Mouse (Mus musculus) mouse trophoblast stem cell (cell line): ENCODE measurements around the gene Afg1l.

ENCODE experiments used
- in situ Hi-C, 2 experiments: fragments of 300-500 bp; cut with MseI, MboI; formaldehyde crosslinking; loops; 2 replicates in 1 of 2; 3 replicates in 1 of 2; pipeline ENCODE4 v1.15.1; 2025

Afg1l gene

DNA sequence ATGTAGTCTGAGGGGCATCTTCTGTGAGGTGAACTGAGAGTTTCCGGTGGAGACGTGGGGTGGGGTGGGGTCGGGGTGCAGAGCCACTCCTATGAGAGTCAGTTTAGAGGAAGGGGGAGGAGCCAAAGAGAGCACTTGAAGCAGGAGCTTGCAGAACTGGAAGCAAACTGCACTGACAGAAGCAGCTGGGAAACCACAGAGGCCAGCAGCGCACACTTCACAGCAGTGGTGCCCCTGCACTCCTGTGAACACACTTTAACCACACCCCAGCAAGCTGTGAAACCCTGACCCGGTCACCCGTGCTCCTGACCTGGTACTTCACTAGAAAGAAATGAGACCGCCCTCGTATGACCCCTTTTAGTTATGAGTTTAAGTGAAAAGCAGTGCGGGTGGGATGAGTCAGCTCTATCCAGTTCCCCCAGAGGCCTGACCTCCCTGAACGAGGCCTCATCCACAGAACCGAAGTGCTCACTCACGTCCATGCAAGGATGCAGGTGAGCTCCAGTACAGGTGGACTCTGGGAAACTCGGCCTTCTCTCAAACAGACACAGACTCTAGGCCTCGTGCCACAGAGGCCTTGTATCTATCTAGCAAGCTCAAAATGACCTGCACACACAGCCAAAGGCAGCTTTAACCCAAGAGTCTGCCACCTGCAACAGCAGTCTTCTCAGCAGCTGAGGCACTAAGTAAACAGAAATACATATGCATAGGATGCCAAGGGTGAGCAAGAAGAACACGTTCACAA, 208.9 kb downstream of the Afg1l start:
- in situ Hi-C loops: no loop called here

GRCm38 (mm10) chr10:42267811-42268545, 210.4 kb downstream of the Afg1l start:
- in situ Hi-C loops: no loop called here

DNA sequence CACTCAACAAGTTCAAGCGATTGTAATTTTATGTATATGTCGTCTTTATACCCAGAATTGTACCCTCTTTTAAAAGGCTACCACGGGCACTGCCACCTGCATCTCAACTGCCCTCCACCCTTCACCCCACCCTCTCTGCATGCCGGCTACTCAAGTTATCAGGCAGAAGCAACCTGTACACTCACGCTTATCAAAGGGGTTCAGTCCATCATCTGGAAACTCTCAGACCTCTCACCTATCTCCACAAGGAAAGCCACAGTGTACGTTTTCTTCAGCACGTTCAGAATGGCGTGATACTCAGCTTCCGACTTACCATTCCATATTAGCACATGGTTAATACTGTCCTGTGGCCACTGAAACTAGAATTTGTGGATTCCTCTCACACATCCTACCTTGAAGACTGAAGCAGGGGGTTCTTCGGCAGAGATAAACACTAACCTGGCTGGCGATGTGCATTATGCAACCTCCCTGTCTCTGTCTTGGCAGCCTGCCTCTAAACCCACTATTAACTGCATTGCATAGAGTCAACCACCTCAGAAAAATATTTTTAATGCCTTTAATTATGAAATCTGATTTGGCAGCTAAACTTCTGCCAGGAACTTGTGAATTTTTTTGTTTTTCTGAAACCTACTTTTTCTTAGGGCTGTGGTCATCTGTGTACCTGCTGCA, 213.2 kb downstream of the Afg1l start:
- in situ Hi-C loops: no loop called here

DNA sequence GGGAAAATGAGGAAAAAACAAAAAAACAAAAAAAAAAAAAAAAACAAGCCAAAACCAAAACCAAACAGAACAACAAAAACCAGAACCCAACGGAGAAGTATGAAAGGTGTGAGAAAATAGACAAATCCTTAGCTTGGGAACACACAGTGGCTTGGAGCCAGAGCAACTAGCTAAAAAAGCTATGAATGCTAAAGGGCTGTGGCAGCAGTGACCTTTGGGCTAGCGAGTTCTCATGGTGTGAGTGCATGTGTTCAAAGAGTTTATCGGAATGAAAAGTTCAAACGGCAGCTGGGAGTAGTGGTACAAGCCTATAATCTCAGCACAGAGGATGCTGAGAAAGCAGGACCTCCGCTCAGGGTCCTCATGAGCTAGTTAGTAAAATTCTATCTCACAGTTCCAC, 214.2 kb downstream of the Afg1l start:
- in situ Hi-C loops: no loop called here

DNA sequence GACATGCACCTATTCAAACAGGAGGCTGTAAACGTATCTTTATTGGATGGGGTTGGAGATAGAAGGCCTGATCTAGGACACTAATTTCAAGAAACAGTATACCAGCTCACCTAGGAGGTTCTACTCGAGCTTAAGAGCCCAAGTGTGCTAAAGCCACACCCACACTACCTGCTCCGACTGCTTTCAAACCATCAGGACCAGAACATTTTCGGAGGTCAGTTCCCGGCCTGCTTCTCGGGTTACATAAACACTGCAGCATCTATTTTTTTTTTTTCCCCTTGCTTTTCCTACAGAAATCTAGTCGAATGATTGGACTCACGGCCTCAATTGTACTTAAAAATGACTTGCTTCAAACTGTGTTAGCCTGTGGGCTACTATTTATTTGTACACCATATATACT, 214.7 kb downstream of the Afg1l start:
- in situ Hi-C loops: no loop called here
